Mouse (Mus musculus) spleen, adult 18-20 months (tissue): ENCODE results near the gene Gpn2.

Experiments used
- DNase-seq, 2 experiments: peaks; one replicate each; pipeline ENCODE4 v3.0.0; 2022; ENCODE audit warnings: mixed read lengths in 2 of 2

Gpn2 gene

DNA sequence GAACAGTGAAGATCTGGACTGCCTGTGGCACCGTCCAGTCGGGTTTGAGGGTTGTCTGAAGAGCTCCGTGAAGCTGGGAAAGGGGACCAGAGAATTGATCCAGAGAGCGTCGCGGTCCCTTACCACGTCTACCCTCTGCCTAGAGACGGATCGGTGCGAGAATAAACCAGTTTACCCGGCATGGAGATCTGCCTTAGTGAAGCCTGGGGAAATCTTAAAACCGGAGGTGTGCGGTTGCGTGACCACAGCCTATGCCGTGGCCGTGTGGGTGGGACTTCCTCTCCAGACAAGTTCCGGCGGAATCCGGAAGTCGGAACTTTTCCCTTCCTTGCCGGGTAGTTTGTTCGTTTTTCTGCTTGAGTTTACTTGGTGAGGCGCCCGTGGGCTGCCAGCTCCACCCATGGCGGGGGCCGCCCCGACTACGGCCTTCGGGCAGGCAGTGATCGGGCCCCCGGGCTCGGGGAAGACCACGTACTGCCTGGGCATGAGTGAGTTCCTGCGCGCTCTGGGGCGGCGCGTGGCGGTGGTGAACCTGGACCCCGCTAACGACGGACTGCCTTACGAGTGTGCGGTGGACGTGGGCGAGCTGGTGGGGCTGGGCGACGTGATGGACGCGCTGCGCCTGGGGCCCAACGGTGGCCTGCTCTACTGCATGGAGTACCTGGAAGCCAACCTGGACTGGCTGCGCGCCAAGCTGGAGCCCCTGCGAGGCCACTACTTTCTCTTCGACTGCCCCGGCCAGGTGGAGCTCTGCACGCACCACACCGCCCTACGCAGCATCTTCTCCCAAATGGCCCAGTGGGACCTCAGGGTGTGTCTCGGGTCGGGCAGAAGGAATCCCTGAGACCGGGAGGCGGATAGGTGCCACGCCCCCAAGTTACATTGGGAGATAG is at the start of gene Gpn2:
Gpn2 (plus strand) TSS at position 304 of the 893 bp plus-strand sequence.
- DNase-seq: peak; percentile 71 to 75

DNA sequence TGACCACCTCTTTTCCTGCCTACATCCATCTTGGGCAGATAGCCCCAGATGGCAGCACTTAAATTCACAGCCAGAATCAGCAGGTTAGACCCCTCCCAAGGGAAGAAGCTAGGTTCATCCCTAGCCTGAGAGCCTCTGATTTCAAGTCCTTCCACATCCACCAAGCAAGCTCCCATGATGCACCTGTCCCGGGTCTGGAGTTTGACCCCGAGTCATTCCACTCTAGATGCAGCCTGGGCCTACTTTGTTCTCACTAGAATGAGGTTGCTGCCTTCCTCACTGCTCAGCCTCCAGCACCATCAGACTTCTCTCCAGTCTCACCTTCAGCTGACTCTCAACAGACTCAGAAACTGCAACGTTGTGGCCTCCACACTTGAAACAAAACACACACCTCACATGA is 48.1 kb upstream of the Gpn2 start:
- no peak for DNase-seq

GRCm38 (mm10) chr4:133536652-133537051 is 47.5 kb upstream of the Gpn2 start:
- no peak for DNase-seq

DNA sequence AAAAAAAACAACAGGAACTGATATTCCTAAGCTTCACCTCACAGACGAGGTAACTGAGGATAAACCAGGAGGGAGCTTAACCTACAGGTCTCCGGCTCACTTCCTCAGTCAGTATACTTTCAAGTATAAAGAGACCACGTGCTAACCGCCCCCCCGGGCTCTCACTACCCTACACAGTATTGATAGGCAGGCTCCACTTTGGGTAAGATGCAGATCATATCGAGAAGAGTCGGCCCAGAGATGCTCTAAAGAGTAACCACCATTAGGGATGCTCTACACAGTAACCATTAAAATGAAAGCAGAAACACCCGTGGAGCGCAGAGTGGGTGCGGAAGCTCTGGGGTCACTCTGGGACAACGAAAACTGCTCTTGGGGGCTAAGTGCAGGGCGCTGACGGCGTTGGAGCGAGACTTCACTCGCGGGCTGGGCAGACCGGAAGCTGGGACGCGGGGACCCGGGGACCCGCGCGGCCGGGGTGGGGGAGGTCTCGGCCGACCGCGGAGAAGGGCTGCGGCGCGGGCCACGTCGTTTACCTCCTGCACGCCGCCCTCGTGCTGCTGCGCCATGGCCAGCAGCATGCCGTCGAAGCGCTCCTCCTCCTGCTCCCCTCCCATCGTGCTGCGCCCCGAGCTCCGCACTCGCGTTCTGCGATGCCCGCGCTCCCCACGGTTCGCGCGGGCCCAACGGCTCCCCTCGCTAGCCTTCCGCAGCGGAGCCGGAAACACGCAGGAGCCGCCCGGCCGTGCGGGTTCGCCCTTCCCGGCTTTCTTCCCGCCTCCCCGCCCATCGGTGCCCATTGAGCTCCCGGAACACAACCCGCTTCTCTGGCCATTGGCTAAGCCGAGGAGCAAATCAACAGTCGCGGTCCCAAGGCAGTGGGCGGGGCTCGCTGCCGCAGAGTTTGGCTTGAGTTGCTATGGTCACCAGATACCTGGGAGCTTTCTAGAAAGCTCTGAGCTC is 38.6 kb upstream of the Gpn2 start, which contains the start of gene Nudc:
Nudc (minus strand) TSS at position 725 of the 960 bp plus-strand sequence.
- peak; percentile 90 to 91 for DNase-seq

GRCm38 (mm10) chr4:133552029-133552428 is 32.1 kb upstream of the Gpn2 start:
- no peak for DNase-seq

DNA sequence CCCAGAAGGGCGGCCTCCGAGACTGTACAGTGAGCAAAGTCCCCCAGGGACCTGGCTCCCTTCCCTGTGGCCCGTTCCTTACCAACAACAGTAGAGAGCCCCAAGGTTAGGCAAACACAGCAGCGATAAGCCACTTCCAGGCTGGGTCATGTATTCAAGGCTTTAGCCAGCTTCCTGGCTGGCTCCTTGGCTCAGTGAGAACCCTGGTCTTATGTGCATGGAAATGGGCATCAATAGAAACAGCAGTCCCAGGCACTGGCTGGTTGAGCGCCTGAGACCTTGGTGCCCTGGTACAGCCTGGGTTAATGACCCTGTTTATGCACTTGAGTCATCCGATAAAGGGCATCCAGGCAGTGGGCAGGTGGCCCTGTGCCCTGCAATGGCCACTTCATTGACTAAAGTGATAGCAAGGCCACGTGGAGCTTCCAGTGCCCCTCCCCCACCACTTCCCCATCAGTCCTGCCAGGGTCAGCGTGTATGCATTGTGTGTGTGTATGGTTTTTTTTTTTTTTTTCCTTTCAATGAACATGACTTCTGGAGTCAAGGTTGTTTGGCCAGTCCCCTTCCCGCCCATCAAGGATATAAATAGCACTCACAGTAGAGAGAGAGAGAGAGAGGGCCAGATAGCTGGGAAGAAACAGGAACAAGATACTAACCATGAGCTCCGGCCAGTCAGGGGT is 31.3 kb upstream of the Gpn2 start, which contains the start of gene Nr0b2:
Nr0b2 (plus strand) TSS at position 609 of the 680 bp plus-strand sequence.
- DNase-seq: peak in 1 of 2 experiments; percentile 22

- no peak for DNase-seq
Observed at GRCm38 (mm10) chr4:133553448-133554330, 30.5 kb upstream of the Gpn2 start.

GRCm38 (mm10) chr4:133557041-133557717 is 27.0 kb upstream of the Gpn2 start:
- DNase-seq: no peak

DNA sequence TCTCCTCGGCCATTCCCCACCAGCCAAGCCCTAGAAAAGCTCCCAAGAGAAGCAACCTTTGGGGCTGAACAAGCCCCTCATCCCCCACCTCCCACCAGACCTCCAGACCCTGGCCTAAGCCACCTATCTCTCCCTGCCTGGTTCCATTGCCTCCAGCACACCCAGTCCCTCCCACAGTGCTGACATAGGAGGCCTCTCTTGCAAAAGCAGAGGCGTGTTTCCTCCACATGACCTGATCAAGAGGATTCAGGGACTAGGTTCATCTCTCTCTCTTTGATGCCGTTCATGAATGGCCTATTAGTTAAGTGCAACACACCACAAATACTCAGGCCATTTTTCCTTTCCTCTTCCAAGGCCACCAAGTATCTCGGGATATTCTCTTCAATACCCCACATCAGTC is 24.3 kb upstream of the Gpn2 start:
- DNase-seq: no peak

GRCm38 (mm10) chr4:133561622-133562021 is 22.5 kb upstream of the Gpn2 start:
- no peak for DNase-seq

DNA sequence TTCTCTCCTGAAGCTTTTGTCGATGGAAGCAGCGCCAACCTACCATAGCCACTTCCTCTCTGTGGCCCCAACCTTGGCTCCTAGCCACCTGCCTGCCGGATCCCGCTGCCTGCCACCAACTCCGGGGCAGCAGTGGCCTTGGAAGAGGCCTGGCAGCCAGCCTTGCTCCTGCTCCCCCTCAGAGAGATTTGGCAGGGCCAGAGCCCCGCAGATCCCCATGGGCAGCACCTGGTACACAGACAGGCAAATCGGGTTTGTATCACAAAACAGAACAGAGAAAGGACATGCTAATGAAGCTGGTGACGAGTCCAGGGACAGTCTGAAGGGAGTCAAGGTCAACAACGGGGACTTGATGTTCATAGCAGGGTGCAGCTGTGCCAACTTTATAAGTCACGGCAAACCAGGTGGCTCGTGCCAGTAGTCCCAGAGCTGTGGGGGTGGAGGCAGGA is 21.0 kb upstream of the Gpn2 start:
- no peak for DNase-seq

GRCm38 (mm10) chr4:133567251-133567650 is 16.9 kb upstream of the Gpn2 start:
- DNase-seq: no peak

DNA sequence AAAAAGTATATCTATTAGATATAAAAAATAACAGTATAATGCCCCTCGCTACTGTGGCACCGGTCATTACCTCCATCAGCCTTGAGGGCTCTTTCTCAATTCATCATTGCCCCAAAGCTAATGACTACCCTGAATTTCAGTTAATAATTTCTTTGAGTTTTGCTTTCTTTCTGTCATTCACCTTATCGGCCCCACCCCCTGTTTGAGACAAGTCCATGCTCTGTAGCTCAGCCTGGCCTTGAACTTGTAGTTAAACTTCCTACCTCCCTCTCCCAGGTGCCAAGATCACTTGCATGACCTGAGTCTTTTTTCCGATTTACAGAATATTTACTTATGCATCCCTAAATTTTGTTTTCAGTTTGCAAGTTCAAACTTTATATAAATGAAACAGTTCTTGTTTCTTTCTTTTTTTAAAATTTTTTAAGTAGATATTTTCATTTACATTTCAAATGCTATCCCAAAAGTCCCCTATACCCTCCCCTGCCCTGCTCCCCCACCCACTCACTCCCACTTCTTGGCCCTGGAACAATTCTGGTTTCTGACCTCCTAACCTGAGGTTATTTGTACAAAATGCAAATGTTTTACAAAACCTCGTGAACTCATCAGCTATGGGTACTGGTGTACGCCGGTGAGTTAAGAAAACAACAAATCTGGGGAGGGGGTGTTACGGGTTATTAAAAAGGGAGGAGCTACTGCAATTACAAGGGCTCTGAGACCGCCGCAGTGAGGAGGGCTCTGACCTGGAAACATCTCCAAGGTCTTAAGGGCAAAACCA is 14.7 kb upstream of the Gpn2 start:
- no peak for DNase-seq

GRCm38 (mm10) chr4:133570066-133570466 is 14.1 kb upstream of the Gpn2 start:
- no peak for DNase-seq

GRCm38 (mm10) chr4:133574070-133574842 is 9.9 kb upstream of the Gpn2 start, which contains the start of gene Gpatch3:
Gene Gpatch3 (plus strand): TSS chr4:133574745.
- peak; percentile 79 to 84 for DNase-seq

DNA sequence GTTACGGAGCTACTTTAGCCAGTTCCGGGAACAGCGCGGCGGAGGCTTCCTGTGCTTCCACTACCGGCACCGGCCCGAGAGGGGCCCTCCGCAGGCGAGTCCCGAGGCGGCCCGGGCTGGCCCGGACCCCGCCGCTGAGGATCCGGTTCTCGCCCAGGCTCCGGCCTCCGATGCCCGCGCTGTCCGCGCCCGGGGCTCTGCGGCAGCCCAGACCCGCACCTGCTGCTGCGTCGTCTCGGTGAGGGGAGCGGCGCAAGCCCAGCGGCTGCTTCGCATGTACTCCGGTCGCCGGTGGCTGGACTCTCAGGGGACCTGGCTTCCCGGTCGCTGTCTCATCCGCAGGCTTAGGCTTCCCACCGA is 9.3 kb upstream of the Gpn2 start:
- DNase-seq: no peak

GRCm38 (mm10) chr4:133577983-133578382 is 6.2 kb upstream of the Gpn2 start:
- DNase-seq: no peak

- DNase-seq: no peak
Observed at GRCm38 (mm10) chr4:133583690-133584058, 488 bp upstream of the Gpn2 start.

- peak; percentile 57 to 68 for DNase-seq
Observed at GRCm38 (mm10) chr4:133592570-133592969, 8.4 kb downstream of the Gpn2 start.
